Mouse (Mus musculus): ENCODE data around the gene Ssbp3. TPM values are rescaled to one million over a fixed set of nuclear protein-coding genes. Genes with fewer than 3 reads are reported as not detected.
A peak's percentile ranks its signal among the peaks of the same experiment; 100 is the strongest.

The Ssbp3 gene
- 130 and 147 TPM in 2 replicates for polyA plus RNA-seq (2012; rRNA removed)

DNA sequence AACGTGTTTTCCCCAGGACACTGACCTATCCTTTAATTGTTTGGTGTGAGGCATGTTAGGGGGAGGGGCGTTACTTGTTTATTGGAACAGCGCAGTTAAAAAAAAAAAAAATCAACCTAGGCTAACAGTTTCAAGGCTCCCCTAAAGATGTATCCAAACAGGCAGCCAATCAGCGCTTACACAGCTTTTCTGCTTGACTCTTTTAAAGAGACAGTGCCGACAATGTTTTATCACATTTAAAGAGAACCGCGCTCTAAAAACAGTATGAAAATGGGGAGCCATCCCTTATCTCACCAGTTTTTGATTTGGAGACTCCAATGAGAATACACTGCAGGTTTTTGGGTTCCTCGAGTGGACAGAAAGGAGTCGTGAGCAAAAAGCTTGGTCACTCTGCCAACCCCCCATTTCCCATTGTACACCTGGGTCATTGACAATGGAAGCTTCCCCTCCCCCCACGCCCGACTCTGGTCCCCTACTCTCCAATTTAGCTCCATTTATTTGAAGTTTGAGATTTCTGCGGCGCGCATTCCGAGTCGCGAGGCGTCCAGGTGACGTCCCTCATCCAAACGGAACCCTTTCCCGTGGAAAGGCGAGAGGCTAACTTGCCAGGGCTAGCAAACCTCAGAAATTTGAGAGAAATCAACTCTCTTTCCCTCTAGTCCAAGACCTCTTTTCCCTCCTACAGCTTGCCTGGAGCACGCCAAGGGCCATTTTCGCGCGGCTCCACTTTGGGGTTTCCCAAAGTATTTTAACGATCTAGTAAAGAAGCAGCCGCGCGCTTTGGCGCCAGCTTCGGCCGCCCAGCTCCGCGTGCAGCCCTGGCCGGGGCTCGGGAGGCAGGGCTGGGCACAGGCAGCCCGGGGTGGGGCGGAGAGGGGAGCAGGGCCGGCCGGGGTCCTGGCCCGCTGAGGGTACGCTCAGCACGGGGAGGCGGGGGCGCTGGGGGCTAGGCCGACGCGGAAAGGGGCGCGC is at the start of gene Ssbp3:
Ssbp3 (plus strand) TSS at position 501 of the 972 bp plus-strand sequence.
- DNase-seq, result peak; percentile 77
- WGBS, result under 1% methylated on average over 51 of the region's 51 CpGs
- peak within 1 kb of the TSS; percentile 92 for H3K4me3 ChIP-seq (ENCODE audit: control insufficient read depth, insufficient read depth, low read length)
- no peaks in the 10 kb centered on the region for H3K27me3 ChIP-seq (ENCODE audit: control insufficient read depth, insufficient read depth, low read length)
- peak within 1 kb of the TSS; percentile 100 for H3K27ac ChIP-seq (ENCODE audit: control insufficient read depth, insufficient read depth, low read length)
- H3K36me3 ChIP-seq (ENCODE audit: control insufficient read depth, insufficient read depth, low read length), result peaks cover 5% of the 10 kb centered on the region; the same call in 1 of the 2 replicates
- peaks cover 54% of the 10 kb centered on the region for H3K4me1 ChIP-seq (replicated peaks; ENCODE audit: control insufficient read depth, insufficient read depth, low read length)
- TF ChIP-seq POLR2A (IDR thresholded peaks at IDR 0.05; ENCODE audit: control insufficient read depth, extremely low read depth, insufficient read depth, low read length, poor library complexity) (no peak), CTCF (IDR thresholded peaks at IDR 0.05; ENCODE audit: borderline replicate concordance, control insufficient read depth, extremely low read depth, insufficient read depth, low read length, poor library complexity) (no peak)

DNA sequence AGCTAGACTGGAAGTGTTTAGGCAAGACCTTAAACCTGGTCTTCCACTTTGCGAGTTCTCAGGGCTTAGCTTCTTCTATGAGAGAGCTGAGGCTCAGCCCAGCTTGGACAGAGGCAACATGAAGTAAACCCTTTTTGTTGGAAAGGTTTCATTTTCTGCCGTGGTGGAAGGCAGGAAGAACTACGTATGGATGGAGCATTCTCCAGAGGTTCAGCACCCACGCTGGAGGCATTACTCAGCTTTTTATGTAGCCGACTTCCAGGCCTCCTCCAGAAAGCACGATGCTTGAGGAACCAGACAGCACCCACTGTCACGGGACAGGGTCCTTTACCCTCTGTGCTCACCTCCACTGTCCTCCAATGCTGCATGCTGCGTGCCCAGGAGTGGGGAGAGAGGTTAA is 48.6 kb upstream of the Ssbp3 start:
- 49% methylated on average over 8 of the region's 8 CpGs for WGBS
- no peak overlapping the region for H3K27ac ChIP-seq (ENCODE audit: control insufficient read depth, insufficient read depth, low read length)

DNA sequence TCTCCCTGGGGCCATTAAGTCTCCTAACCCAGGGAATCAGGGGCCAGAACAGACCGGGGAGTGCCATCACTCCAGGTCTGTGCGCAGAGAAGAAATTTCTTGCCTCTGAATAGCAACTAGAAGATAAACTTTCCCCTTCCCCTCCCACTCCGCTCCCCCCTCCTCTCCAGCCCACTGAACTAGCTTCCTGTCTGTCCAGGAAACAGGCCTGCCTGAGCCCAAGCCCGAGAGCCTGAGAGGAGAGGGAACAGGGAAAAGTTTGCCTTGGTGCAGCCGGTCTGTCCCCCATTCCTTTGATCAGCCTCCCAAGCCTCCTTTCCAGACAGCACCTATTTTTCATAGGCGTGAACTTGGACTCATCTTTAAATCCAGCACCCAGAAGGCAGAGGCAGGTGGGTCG is 48.2 kb upstream of the Ssbp3 start:
- no peak for DNase-seq
- no peak for TF ChIP-seq POLR2A (IDR thresholded peaks at IDR 0.05; ENCODE audit: control insufficient read depth, extremely low read depth, insufficient read depth, low read length, poor library complexity)
- peaks cover 13% of the 10 kb centered on the region; the same call in 1 of the 2 replicates for H3K4me1 ChIP-seq (replicated peaks; ENCODE audit: control insufficient read depth, insufficient read depth, low read length)
- H3K4me3 ChIP-seq (ENCODE audit: control insufficient read depth, insufficient read depth, low read length), result no peak overlapping the region
- H3K27ac ChIP-seq (ENCODE audit: control insufficient read depth, insufficient read depth, low read length), result no peak overlapping the region
- no peaks in the 10 kb centered on the region for H3K36me3 ChIP-seq (ENCODE audit: control insufficient read depth, insufficient read depth, low read length)
- H3K27me3 ChIP-seq (ENCODE audit: control insufficient read depth, insufficient read depth, low read length), result no peaks in the 10 kb centered on the region
- WGBS, result 55% methylated on average over 7 of the region's 7 CpGs

More for the DNA sequence above, 48.6 kb upstream of the Ssbp3 start:
- H3K36me3 ChIP-seq (ENCODE audit: control insufficient read depth, insufficient read depth, low read length), result no peaks in the 10 kb centered on the region
- no peaks in the 10 kb centered on the region for H3K27me3 ChIP-seq (ENCODE audit: control insufficient read depth, insufficient read depth, low read length)
- DNase-seq, result no peak
- TF ChIP-seq CTCF (IDR thresholded peaks at IDR 0.05; ENCODE audit: borderline replicate concordance, control insufficient read depth, extremely low read depth, insufficient read depth, low read length, poor library complexity), result no peak
- no peak for TF ChIP-seq POLR2A (IDR thresholded peaks at IDR 0.05; ENCODE audit: control insufficient read depth, extremely low read depth, insufficient read depth, low read length, poor library complexity)
- H3K4me3 ChIP-seq (ENCODE audit: control insufficient read depth, insufficient read depth, low read length), result no peak overlapping the region
- H3K4me1 ChIP-seq (replicated peaks; ENCODE audit: control insufficient read depth, insufficient read depth, low read length), result peaks cover 13% of the 10 kb centered on the region; the same call in 1 of the 2 replicates

DNA sequence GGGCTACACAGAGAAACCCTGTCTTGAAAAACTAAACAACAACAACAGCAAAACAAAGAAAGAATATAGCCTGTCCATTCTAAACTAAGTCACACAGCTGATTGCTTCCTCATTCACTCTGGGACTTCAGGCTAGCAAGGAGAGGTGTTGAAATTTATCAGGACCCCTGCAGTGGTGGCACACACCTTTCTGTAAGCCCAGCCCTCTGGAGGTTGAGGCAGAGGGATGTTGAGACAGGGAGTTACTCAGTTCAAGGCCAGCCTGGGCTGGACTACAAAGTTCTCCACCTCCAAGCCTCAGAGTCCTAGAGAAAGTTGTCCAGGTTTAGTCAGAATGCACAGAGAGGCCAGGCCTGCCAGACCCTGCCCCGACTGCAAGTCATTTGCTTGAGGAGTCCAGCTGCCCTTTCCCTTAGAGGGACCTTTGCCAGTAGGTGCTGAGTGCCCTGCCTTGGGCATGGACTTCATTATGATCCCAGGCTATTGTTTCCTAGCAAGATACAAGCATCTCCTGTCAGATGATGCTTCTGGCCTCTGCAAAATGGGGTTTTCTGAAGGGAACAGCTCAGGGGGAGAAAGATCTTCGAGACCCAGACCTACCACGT is 47.6 kb upstream of the Ssbp3 start:
- Histone ChIP-seq H3K4me1 (replicated peaks; ENCODE audit: control insufficient read depth, insufficient read depth, low read length) (peaks cover 13% of the 10 kb centered on the region; the same call in 1 of the 2 replicates), H3K4me3 (ENCODE audit: control insufficient read depth, insufficient read depth, low read length) (no peak overlapping the region), H3K27ac (ENCODE audit: control insufficient read depth, insufficient read depth, low read length) (no peak overlapping the region), H3K27me3 (ENCODE audit: control insufficient read depth, insufficient read depth, low read length) (no peaks in the 10 kb centered on the region), H3K36me3 (ENCODE audit: control insufficient read depth, insufficient read depth, low read length) (no peaks in the 10 kb centered on the region)
- DNase-seq, result no peak
- 97% methylated on average over 3 of the region's 3 CpGs for WGBS
- TF ChIP-seq CTCF (IDR thresholded peaks at IDR 0.05; ENCODE audit: borderline replicate concordance, control insufficient read depth, extremely low read depth, insufficient read depth, low read length, poor library complexity) (no peak), POLR2A (IDR thresholded peaks at IDR 0.05; ENCODE audit: control insufficient read depth, extremely low read depth, insufficient read depth, low read length, poor library complexity) (no peak)

DNA sequence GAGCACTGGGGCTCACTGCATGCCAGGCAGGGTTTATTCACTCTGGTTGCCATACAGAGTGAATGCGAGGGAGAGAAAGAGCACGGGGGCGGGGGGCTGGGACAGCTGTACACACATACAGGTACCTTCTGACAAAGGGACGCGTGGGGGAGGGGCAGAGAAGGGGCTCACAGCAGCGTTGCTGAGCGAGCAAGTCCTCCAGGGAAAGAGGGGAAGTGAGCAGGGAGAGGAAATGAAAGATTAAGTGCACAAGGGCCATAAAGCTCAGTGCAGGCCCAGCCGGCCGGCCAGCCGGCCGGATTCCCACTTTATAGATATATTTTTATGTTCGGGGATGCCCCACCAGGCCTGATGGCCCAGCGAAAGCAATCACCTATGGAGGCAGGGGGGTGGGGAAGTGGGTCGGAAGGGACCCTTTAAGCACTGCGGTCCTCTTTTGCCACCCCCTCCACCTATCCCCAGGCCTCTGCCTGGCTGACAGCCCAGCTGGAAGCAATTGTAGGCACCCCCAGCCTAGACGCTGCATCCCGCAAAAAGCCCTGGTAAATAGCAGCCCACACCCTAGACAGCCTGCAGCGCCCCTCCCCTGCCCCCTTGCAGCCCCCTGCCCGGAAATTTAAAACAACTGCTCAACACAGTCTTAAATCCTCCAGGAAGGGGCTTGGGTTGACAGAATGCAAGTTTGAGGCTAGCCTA is 44.9 kb upstream of the Ssbp3 start:
- TF ChIP-seq POLR2A (IDR thresholded peaks at IDR 0.05; ENCODE audit: control insufficient read depth, extremely low read depth, insufficient read depth, low read length, poor library complexity), result no peak
- TF ChIP-seq CTCF (IDR thresholded peaks at IDR 0.05; ENCODE audit: borderline replicate concordance, control insufficient read depth, extremely low read depth, insufficient read depth, low read length, poor library complexity), result no peak
- no peaks in the 10 kb centered on the region for H3K36me3 ChIP-seq (ENCODE audit: control insufficient read depth, insufficient read depth, low read length)
- peak; percentile 16 for DNase-seq
- WGBS, result 54% methylated on average over 19 of the region's 19 CpGs
- H3K27me3 ChIP-seq (ENCODE audit: control insufficient read depth, insufficient read depth, low read length), result no peaks in the 10 kb centered on the region
- peaks cover 31% of the 10 kb centered on the region for H3K4me1 ChIP-seq (replicated peaks; ENCODE audit: control insufficient read depth, insufficient read depth, low read length)
- no peak overlapping the region for H3K4me3 ChIP-seq (ENCODE audit: control insufficient read depth, insufficient read depth, low read length)
- H3K27ac ChIP-seq (ENCODE audit: control insufficient read depth, insufficient read depth, low read length), result no peak overlapping the region

DNA sequence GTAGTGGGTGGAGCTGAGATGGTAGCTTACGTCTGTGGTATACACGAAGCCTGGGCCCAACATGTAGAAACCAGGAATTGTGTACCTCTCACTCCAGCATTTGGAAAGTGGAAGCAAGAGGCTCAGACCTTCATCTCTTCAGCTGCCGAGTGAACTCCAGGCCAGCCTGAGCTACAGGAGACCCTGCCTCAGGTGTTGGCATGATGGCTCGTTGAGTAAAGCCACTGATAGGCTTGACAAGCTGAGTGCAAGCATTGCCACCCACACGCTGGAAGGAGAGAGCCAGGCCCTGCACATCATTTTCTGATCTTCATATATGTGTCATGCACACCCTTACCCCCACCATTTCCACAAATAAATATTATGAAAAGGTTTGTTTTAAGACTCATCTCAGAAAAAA is 44.1 kb upstream of the Ssbp3 start:
- Histone ChIP-seq H3K4me1 (replicated peaks; ENCODE audit: control insufficient read depth, insufficient read depth, low read length) (peaks cover 35% of the 10 kb centered on the region), H3K36me3 (ENCODE audit: control insufficient read depth, insufficient read depth, low read length) (no peaks in the 10 kb centered on the region), H3K4me3 (ENCODE audit: control insufficient read depth, insufficient read depth, low read length) (no peak overlapping the region), H3K27ac (ENCODE audit: control insufficient read depth, insufficient read depth, low read length) (no peak overlapping the region), H3K27me3 (ENCODE audit: control insufficient read depth, insufficient read depth, low read length) (no peaks in the 10 kb centered on the region)
- TF ChIP-seq CTCF (IDR thresholded peaks at IDR 0.05; ENCODE audit: borderline replicate concordance, control insufficient read depth, extremely low read depth, insufficient read depth, low read length, poor library complexity) (no peak), POLR2A (IDR thresholded peaks at IDR 0.05; ENCODE audit: control insufficient read depth, extremely low read depth, insufficient read depth, low read length, poor library complexity) (no peak)
- no peak for DNase-seq
- 97% methylated on average over 5 of the region's 5 CpGs for WGBS
